Mouse (Mus musculus): ENCODE data around the gene Gtpbp1. TPM values are rescaled to one million over a fixed set of nuclear protein-coding genes. Genes with fewer than 3 reads are reported as not detected.

Gene Gtpbp1
- polyA plus RNA-seq, 1 experiment from 2014 or later: 54.3 TPM

DNA sequence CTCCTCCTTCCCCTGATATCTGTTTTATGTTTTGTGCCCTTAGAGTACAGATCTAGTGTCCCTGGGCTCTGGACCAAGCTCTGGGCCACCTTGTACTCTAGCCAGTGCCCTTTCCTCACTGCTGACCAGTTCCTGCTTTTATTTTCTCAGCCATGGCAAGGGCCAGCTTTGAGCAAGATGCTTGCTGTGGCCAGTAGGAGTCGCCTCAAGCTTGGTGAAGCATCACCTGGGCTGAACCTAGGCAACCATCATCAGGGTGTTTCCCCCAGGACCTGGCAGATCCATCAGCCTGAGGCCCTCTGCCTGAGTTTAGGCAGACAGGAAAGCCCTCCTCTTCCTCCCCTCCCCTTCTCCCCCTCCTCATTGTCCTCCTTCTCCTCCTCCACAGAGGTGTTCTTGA is 32.8 kb downstream of the Gtpbp1 start:
- H3K4me2 ChIP-seq (ENCODE audit: low read depth, low read length, severe bottlenecking): no peak overlapping the region
- H3K9ac ChIP-seq (ENCODE audit: low read length): no peak overlapping the region
- no peak for DNase-seq (ENCODE audit: low spot score)
- no peaks in the 10 kb centered on the region for H3K4me1 ChIP-seq (replicated peaks; ENCODE audit: control insufficient read depth, insufficient read depth, low read length)
- 24% methylated on average over 1 of the region's 1 CpGs for WGBS
- no peak overlapping the region for H3K27ac ChIP-seq (ENCODE audit: low read depth, low read length)
- H3K27me3 ChIP-seq (ENCODE audit: control insufficient read depth, insufficient read depth, low read length): no peaks in the 10 kb centered on the region
- no peak for ATAC-seq (replicated peaks; ENCODE audit: low FRiP score)
- no peaks in the 10 kb centered on the region for H3K9me3 ChIP-seq (ENCODE audit: control insufficient read depth, low read length)
- no peak overlapping the region for H3K4me3 ChIP-seq (ENCODE audit: low read depth, low read length)
- peaks cover 2% of the 10 kb centered on the region; the same call in 1 of the 2 replicates for H3K36me3 ChIP-seq (ENCODE audit: control insufficient read depth, insufficient read depth, low read length)

- H3K9me3 ChIP-seq (ENCODE audit: control insufficient read depth, low read length): no peaks in the 10 kb centered on the region
- H3K9ac ChIP-seq (ENCODE audit: low read length): no peak overlapping the region
- H3K4me1 ChIP-seq (replicated peaks; ENCODE audit: control insufficient read depth, insufficient read depth, low read length): no peaks in the 10 kb centered on the region
- no peak overlapping the region for H3K4me3 ChIP-seq (ENCODE audit: low read depth, low read length)
- DNase-seq (ENCODE audit: low spot score) (no peak), ATAC-seq (replicated peaks; ENCODE audit: low FRiP score) (no peak)
- H3K4me2 ChIP-seq (ENCODE audit: low read depth, low read length, severe bottlenecking): no peak overlapping the region
- H3K36me3 ChIP-seq (ENCODE audit: control insufficient read depth, insufficient read depth, low read length): no peaks in the 10 kb centered on the region; the same call in 1 of the 2 replicates
- no peaks in the 10 kb centered on the region for H3K27me3 ChIP-seq (ENCODE audit: control insufficient read depth, insufficient read depth, low read length)
- no peak overlapping the region for H3K27ac ChIP-seq (ENCODE audit: low read depth, low read length)
- WGBS: 91% methylated on average over 11 of the region's 11 CpGs
Observed at GRCm38 (mm10) chr15:79725190-79725789, 34.6 kb downstream of the Gtpbp1 start.

DNA sequence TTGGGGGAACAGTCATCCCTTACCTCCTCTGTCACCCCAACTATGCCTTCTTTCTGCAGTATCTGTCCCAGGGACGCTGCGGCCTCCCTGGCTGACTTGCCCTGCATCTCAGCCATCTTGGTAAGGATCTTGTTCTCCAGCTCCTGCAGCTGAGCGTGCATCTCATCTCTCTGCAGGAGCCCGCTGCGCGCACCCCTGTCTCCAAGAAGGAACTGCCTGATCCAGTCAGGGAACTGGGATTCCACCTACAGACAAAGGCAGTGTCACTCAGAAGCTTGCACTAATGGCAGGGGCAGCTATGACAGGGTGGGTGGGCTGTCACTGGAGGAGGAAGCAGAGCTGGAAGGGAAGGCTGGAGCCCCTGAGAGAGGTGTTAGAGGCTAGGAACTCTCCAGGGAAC is 37.2 kb downstream of the Gtpbp1 start:
- WGBS: 82% methylated on average over 6 of the region's 6 CpGs
- Histone ChIP-seq H3K4me1 (replicated peaks; ENCODE audit: control insufficient read depth, insufficient read depth, low read length) (no peaks in the 10 kb centered on the region), H3K4me2 (ENCODE audit: low read depth, low read length, severe bottlenecking) (no peak overlapping the region), H3K9me3 (ENCODE audit: control insufficient read depth, low read length) (no peaks in the 10 kb centered on the region), H3K4me3 (ENCODE audit: low read depth, low read length) (no peak overlapping the region), H3K27me3 (ENCODE audit: control insufficient read depth, insufficient read depth, low read length) (no peaks in the 10 kb centered on the region), H3K27ac (ENCODE audit: low read depth, low read length) (no peak overlapping the region), H3K36me3 (ENCODE audit: control insufficient read depth, insufficient read depth, low read length) (no peaks in the 10 kb centered on the region; the same call in 1 of the 2 replicates), H3K9ac (ENCODE audit: low read length) (no peak overlapping the region)
- ATAC-seq (replicated peaks; ENCODE audit: low FRiP score): no peak
- DNase-seq (ENCODE audit: low spot score): no peak

GRCm38 (mm10) chr15:79728311-79728710 is 37.7 kb downstream of the Gtpbp1 start:
- Histone ChIP-seq H3K36me3 (ENCODE audit: control insufficient read depth, insufficient read depth, low read length) (no peaks in the 10 kb centered on the region; the same call in 1 of the 2 replicates), H3K9me3 (ENCODE audit: control insufficient read depth, low read length) (no peaks in the 10 kb centered on the region), H3K4me1 (replicated peaks; ENCODE audit: control insufficient read depth, insufficient read depth, low read length) (no peaks in the 10 kb centered on the region), H3K4me3 (ENCODE audit: low read depth, low read length) (no peak overlapping the region), H3K4me2 (ENCODE audit: low read depth, low read length, severe bottlenecking) (no peak overlapping the region), H3K9ac (ENCODE audit: low read length) (no peak overlapping the region), H3K27ac (ENCODE audit: low read depth, low read length) (no peak overlapping the region), H3K27me3 (ENCODE audit: control insufficient read depth, insufficient read depth, low read length) (no peaks in the 10 kb centered on the region)
- ATAC-seq (replicated peaks; ENCODE audit: low FRiP score) (no peak), DNase-seq (ENCODE audit: low spot score) (no peak)
- 64% methylated on average over 5 of the region's 5 CpGs for WGBS

- Histone ChIP-seq H3K9me3 (ENCODE audit: control insufficient read depth, low read length) (no peaks in the 10 kb centered on the region), H3K27me3 (ENCODE audit: control insufficient read depth, insufficient read depth, low read length) (no peaks in the 10 kb centered on the region), H3K27ac (ENCODE audit: low read depth, low read length) (no peak overlapping the region), H3K4me3 (ENCODE audit: low read depth, low read length) (no peak overlapping the region), H3K36me3 (ENCODE audit: control insufficient read depth, insufficient read depth, low read length) (no peaks in the 10 kb centered on the region; the same call in 1 of the 2 replicates), H3K4me1 (replicated peaks; ENCODE audit: control insufficient read depth, insufficient read depth, low read length) (no peaks in the 10 kb centered on the region), H3K9ac (ENCODE audit: low read length) (no peak overlapping the region), H3K4me2 (ENCODE audit: low read depth, low read length, severe bottlenecking) (no peak overlapping the region)
- ATAC-seq (replicated peaks; ENCODE audit: low FRiP score): no peak
- no peak for DNase-seq (ENCODE audit: low spot score)
- WGBS: 93% methylated on average over 10 of the region's 10 CpGs
Observed at GRCm38 (mm10) chr15:79728731-79729388, 38.2 kb downstream of the Gtpbp1 start.

- DNase-seq (ENCODE audit: low spot score): no peak
- 79% methylated on average over 7 of the region's 7 CpGs for WGBS
- Histone ChIP-seq H3K27me3 (ENCODE audit: control insufficient read depth, insufficient read depth, low read length) (no peaks in the 10 kb centered on the region), H3K27ac (ENCODE audit: low read depth, low read length) (no peak overlapping the region), H3K4me2 (ENCODE audit: low read depth, low read length, severe bottlenecking) (no peak overlapping the region), H3K9me3 (ENCODE audit: control insufficient read depth, low read length) (no peaks in the 10 kb centered on the region), H3K36me3 (ENCODE audit: control insufficient read depth, insufficient read depth, low read length) (no peaks in the 10 kb centered on the region; the same call in 1 of the 2 replicates), H3K4me1 (replicated peaks; ENCODE audit: control insufficient read depth, insufficient read depth, low read length) (no peaks in the 10 kb centered on the region), H3K4me3 (ENCODE audit: low read depth, low read length) (no peak overlapping the region), H3K9ac (ENCODE audit: low read length) (no peak overlapping the region)
- no peak for ATAC-seq (replicated peaks; ENCODE audit: low FRiP score)
Observed at GRCm38 (mm10) chr15:79731554-79731953, 40.9 kb downstream of the Gtpbp1 start.

GRCm38 (mm10) chr15:79733192-79733591 is 42.5 kb downstream of the Gtpbp1 start:
- H3K27ac ChIP-seq (ENCODE audit: low read depth, low read length): no peak overlapping the region
- DNase-seq (ENCODE audit: low spot score) (no peak), ATAC-seq (replicated peaks; ENCODE audit: low FRiP score) (no peak)
- 95% methylated on average over 8 of the region's 8 CpGs for WGBS
- no peaks in the 10 kb centered on the region for H3K27me3 ChIP-seq (ENCODE audit: control insufficient read depth, insufficient read depth, low read length)
- H3K9ac ChIP-seq (ENCODE audit: low read length): no peak overlapping the region
- no peaks in the 10 kb centered on the region for H3K36me3 ChIP-seq (ENCODE audit: control insufficient read depth, insufficient read depth, low read length)
- no peak overlapping the region for H3K4me2 ChIP-seq (ENCODE audit: low read depth, low read length, severe bottlenecking)
- no peaks in the 10 kb centered on the region for H3K4me1 ChIP-seq (replicated peaks; ENCODE audit: control insufficient read depth, insufficient read depth, low read length)
- no peak overlapping the region for H3K4me3 ChIP-seq (ENCODE audit: low read depth, low read length)
- H3K9me3 ChIP-seq (ENCODE audit: control insufficient read depth, low read length): no peaks in the 10 kb centered on the region

DNA sequence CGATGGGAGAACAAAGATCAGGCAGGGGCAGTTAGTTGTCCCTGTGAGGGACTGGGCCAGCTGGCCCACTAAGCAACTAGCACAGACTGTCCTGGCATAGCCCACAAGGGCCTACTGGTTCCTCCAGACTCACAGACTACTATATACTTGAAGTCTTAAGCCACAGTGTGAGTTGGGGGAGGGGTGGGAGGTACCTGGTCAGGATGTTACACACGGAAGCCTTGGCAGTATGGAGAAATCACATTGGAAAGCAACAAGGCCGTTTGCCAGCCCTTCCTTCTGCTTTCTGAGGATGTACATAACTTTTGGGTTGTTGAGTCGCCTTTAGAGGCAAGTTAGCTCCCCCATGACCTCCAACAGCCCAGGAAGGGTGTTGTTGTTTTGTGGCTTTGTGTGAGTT is 43.0 kb downstream of the Gtpbp1 start:
- WGBS: 79% methylated on average over 4 of the region's 4 CpGs

GRCm38 (mm10) chr15:79734311-79734710 is 43.7 kb downstream of the Gtpbp1 start:
- H3K4me3 ChIP-seq (ENCODE audit: low read depth, low read length): no peak overlapping the region
- 88% methylated on average over 8 of the region's 8 CpGs for WGBS
- H3K4me2 ChIP-seq (ENCODE audit: low read depth, low read length, severe bottlenecking): no peak overlapping the region
- no peaks in the 10 kb centered on the region for H3K27me3 ChIP-seq (ENCODE audit: control insufficient read depth, insufficient read depth, low read length)
- no peak for ATAC-seq (replicated peaks; ENCODE audit: low FRiP score)
- no peak for DNase-seq (ENCODE audit: low spot score)
- H3K36me3 ChIP-seq (ENCODE audit: control insufficient read depth, insufficient read depth, low read length): no peaks in the 10 kb centered on the region; the same call in 1 of the 2 replicates
- no peaks in the 10 kb centered on the region for H3K9me3 ChIP-seq (ENCODE audit: control insufficient read depth, low read length)
- H3K4me1 ChIP-seq (replicated peaks; ENCODE audit: control insufficient read depth, insufficient read depth, low read length): no peaks in the 10 kb centered on the region
- no peak overlapping the region for H3K27ac ChIP-seq (ENCODE audit: low read depth, low read length)
- H3K9ac ChIP-seq (ENCODE audit: low read length): no peak overlapping the region

More for the DNA sequence above, 43.0 kb downstream of the Gtpbp1 start:
- Histone ChIP-seq H3K27me3 (ENCODE audit: control insufficient read depth, insufficient read depth, low read length) (no peaks in the 10 kb centered on the region), H3K4me3 (ENCODE audit: low read depth, low read length) (no peak overlapping the region), H3K4me2 (ENCODE audit: low read depth, low read length, severe bottlenecking) (no peak overlapping the region), H3K9ac (ENCODE audit: low read length) (no peak overlapping the region), H3K9me3 (ENCODE audit: control insufficient read depth, low read length) (no peaks in the 10 kb centered on the region), H3K36me3 (ENCODE audit: control insufficient read depth, insufficient read depth, low read length) (no peaks in the 10 kb centered on the region; the same call in 1 of the 2 replicates), H3K4me1 (replicated peaks; ENCODE audit: control insufficient read depth, insufficient read depth, low read length) (no peaks in the 10 kb centered on the region), H3K27ac (ENCODE audit: low read depth, low read length) (no peak overlapping the region)
- ATAC-seq (replicated peaks; ENCODE audit: low FRiP score) (no peak), DNase-seq (ENCODE audit: low spot score) (no peak)
